Mouse (Mus musculus) lung, postnatal 10 days (tissue): ENCODE data around the gene Slc25a36.

ENCODE experiments used
- DNase-seq: peaks from one replicate; pipeline ENCODE4 v3.0.0; 2021

Slc25a36 gene

DNA sequence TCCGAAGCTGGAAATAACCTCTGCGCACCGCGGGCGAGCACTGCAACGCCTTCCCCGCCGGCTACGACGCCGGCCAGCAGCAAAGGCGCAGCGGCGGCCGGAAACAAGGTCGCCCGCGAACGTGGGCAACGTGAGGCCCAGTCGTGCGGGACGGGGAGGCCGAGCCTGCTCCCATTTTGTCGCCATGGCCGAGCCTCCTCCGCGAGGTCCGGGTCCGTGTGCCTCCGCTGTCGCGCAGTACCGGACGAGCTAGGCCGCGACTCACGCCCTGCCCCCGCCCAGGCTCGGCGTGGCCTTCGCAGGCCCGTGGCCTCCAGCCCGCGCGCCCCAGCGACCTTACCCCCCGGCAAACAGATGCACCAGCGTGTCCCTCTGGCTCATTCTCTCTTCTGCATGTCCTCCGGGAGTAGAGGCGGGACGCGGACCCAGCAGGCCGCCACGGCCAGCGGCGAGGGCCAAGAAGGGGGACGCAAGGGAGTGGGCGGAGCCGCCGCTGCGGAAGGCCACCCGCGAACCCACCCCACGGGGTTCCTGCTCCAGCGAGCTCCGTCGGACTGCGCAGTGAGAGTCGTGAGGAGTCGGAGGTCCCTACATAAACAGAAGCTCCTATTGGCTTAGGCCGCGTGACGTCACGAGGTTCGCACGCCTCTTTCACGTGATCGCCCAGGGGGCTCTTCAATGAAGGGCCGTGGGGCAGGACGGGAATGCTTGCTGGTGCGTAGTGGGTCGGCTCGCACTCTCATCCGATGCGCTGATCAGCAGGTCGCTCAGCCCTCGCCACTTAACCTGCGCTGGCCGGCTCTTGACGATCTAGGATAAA, at the start of gene Slc25a36:
Slc25a36 (minus strand) TSS at position 587 of the 820 bp plus-strand sequence.
- peak; percentile 98 for DNase-seq

DNA sequence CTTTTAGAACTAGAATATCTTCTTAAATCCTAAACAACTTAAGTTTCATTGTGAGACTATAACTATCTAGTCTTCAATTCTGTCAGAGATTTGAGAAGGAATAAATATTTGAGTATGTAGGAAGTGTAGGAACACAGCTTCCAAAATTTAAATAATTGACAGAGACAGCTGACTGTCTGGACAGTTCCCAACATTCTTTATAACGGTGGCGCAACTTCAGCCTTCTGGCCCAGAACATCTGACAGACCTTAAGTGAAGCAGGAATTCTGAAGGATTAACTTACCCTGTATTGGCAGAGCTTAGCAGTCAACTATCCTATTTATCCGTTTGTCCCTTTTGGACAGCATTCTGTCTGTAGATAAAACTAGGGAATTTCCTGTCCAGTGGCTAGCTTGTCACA, 47.5 kb upstream of the Slc25a36 start:
- DNase-seq, result no peak

DNA sequence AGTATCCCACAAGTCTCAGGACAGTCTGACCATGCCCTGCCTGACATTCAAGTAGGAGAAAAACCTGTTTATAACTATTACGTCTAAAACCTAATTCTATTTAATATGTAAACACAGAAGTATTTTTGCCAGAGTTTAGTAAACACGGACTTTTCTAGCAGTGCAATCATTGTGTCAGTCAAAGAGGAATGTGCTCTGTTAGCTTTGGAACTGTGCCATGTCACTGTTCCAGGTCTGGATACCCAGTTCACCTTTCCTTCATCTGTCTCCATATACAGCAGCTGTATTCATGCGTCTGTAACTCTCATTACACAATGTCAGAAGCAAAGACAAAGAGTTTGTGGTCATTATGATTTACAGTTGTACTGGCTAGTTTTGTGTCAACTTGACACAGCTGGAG, 45.0 kb upstream of the Slc25a36 start:
- peak; percentile 25 for DNase-seq

DNA sequence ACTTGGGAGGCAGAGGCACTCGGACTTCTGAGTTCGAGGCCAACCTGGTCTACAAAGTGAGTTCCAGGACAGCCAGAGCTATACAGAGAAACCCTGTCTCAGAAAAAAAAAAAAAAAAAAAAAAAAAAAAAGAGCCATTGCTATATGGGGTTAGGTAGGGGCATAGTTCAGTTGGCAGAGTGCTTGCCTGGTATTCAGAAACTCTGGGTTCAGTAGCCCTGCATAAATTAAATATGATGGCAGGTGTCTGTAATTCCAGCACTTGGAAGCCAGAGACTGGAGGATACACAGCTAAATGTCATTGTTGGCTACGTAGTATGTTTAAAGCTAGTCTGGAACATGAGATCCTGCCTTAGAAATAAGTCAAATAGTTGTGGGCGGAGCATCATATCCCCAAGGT, 44.0 kb upstream of the Slc25a36 start:
- no peak for DNase-seq

DNA sequence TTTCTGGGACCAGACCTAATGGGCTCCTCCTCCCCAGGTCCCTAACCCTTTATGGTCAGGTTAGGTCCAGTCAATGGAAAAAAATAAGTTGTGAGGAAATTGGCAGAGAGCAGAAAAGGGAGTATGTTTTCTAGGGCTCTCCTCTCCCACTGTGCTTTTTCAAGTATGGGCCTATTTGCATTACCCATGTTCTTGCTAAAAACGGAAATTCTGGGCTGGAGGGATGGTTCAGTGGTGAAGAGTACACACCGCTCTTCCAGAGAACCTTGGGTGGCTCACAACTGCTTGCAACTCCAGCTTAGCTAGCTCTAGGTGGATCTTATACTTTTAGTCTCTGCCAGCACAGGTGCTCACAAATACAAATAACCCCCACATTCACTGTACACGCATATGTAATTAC, 42.0 kb upstream of the Slc25a36 start:
- no peak for DNase-seq

DNA sequence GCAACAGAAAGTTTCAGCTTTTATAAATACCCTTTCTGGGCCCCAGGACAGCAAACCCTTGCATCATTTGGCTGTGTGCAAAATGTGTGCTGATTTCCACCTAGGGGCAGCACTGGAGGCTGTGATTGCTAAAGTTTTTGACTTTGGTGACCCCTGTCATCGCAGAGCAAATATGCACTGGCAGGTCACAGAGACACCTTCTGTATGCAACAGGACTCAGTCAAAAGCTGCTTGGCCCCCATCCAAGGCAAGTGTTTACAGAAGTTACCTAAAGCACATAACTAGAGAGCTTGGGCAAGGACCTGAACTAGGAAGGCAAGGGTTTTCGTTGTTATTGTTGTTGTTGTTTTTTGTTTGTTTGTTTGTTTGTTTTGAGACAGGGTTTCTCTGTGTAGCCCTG, 36.3 kb upstream of the Slc25a36 start:
- DNase-seq, result peak; percentile 27

DNA sequence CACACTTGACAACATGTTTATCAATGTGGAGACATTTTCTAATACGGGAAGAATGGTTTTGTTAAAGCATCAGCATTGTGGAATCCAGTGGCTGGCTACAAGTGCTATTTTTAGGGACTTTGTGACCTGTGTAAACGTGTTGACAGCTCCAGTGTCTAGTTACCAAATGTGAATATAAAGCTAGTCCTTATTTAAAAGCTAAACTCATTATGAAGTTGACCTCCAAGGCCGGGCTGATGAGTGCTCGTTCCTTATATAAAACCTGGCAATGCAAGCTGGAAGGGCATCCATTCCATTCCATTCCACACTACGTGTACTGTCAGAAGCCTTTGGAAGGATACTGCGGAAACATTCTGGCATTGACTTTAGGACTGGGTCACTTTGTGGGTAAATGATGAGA, 34.4 kb upstream of the Slc25a36 start:
- no peak for DNase-seq

DNA sequence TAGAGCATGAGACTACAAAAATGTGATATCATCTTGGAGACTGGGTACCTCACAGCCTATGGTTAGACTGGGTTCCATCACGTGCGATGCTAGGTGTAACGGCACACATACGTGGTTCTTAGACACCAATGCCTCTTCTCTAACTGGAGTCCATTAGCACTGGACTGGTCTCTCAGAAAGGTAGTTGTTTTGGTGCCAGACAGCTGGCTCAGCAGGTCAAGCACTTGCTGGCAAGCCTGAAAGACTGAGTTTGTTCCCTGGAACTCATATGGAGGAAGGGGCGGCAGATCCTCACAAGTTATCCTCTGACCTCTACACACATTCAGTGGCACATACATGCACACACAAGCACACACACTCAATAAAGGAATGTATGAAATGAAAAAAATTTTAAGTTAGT, 32.5 kb upstream of the Slc25a36 start:
- DNase-seq, result no peak

DNA sequence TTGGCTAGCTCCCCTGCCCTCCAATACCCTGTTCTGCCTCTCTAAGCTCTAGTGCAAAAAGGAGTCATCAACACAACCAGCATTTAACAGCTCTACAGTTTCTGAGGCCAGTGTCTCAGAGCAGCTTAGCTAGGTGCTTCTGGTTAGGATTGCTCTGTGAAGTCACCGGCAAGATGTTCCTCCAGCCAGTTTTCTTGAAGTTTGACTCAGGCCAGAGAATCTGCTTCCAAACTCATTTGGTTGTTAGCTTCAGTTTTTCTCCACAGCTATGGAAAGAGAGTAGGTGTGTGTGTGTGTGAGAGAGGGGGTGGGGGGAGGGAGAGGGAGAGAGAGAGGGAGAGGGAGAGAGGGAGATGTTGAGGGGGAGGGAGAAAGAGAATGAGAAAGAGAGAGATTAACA, 31.6 kb upstream of the Slc25a36 start:
- DNase-seq, result no peak

DNA sequence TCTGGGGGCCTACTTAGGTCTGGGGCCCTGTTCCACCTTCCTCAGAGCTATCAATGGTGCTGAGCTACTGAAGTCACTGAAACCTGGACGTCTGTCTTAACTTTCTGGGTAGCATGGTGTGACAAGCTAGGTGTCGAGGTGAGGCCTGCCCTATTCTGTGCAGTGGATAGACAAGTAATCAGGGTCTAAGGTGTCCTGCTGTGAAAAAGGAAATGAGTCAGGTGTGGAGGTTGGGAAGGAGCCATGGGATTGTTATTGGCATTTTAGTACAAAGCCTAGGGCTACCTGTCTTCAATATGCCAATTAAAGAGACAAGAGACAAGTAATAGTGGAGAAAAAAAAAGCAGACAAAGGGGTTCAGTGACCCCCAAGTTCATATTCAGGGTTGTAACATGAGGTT, 30.8 kb upstream of the Slc25a36 start:
- DNase-seq, result no peak

DNA sequence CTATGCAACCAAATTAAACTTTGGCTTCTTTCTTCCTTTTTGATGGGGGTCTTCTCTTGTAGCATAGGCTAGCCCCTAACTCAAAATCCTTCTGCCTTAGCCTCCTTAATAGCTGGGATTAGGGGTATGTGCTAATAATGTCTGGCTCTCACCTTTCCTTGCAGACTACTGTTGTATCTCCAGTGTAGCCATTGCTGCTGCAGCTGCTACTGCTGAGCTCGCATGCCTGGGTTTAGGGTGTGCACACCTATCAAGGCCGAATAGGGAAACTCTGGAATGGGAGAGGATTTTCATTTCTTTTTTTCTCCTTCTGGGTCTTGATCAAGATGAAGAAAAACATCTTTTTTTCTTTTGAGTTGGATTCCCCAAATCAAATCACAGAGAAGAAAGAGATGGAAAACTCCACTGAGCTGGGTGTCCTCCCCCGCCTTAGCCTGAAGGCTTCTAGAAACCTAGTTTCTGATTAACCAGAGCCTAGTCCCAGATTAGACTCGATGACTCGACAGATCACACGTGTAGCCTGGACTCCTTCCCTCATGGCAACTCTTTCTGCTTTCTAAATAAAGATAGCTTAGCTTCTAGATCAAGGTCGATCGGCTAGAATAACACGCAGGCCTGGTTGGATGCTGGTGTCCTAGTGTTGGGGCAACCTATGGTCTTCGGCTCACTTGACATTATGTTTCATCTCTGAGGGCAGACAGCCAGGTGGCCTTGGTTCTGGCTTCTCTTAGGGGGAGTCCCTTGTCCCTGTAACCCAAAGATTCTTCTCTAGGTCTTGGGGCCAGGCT, 29.4 kb upstream of the Slc25a36 start:
- no peak for DNase-seq

DNA sequence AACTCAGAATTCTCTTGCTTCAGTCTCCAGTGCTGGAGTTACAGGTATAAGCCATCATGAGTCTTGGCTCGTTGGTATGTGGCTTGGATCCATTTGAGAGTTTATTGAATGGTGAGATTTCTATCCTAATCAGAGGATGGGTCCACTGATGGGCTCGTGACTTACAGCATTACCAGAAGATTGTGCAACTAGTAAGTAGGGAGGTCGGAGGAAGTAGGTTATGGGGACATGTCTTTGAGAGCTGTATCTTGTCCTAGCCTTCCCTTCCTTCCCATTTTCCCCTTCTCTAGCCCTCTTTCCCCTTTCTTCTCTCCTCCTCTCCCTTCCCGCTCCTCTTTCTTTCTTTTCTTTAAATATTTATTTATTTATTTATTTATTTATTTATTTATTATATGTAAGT, 26.7 kb upstream of the Slc25a36 start:
- DNase-seq, result no peak

DNA sequence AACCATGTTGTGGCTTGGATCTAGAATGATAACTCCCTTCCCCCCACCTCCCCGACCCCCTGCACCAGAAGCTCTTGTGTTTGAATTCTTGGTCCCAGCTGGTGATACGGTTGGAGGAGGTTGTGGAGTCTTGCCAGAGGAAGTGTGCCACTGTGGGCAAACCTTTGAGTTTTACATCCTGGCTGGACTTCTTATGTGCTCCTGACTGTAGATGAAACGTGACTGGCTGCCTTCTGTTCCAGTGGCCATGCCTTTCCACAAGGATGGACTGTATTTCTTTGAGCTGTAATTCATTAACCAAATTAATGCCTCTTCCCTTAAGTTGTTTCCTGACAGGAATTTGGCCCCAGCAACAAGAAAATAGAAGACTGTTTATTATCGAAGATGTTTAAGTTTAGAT, 26.2 kb upstream of the Slc25a36 start:
- DNase-seq, result no peak

DNA sequence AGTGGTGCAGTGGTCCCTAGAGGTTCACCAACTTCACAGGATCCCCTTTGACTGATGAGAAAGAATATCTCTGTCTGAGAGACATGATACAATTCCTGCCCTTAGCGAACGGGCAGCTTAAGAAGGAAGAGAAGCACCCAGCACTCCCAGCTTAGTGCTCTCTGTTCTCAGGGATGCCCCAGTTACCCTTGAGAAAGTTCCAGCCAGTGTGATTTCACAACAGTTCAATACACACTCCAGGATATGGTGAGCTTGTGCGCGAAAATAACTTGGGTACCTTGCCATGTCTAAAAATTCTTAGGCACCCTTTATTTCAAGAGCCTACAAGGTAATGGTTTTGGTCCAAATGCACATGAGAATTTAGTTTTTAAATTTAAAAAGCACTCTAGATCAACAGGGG, 24.9 kb upstream of the Slc25a36 start:
- no peak for DNase-seq

DNA sequence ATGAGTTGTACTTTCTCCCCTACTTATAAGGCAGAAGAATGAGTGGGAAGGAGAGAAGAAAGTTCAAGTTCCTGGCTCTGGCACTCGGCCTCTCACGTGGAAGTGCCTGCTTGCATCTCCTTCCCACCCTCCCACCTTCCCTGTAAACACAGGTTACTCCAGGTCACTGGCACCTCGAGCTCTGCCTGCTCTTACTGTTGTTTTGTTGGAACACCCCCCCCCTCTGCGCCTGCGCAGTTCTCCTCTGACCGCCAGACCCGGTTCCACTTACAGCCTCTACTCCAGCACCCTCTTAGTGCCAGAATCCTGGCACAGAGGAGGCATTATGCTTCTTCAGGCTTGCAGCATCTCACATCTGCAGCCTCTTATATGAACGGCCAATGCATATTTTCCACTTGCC, 22.2 kb upstream of the Slc25a36 start:
- peak; percentile 62 for DNase-seq

DNA sequence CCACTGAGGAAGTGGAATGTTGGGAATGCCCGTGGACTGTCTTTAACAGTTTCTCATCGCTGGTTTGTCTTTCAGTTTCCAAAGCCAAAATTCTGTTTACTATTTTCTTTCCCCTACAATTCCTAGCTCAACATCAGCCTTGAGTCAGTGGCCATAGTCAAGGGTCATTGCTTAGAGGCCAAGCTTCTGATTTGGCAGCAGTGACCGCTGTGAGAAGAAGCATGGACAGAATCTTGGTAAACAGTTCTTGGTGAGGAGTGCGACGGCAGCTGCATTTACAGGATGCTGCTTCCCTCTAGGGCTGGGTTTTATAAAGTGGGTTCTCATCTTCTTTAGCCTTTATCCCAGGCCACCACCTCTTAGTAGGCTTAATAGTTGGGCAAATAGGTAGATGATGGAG, 19.0 kb upstream of the Slc25a36 start:
- no peak for DNase-seq

DNA sequence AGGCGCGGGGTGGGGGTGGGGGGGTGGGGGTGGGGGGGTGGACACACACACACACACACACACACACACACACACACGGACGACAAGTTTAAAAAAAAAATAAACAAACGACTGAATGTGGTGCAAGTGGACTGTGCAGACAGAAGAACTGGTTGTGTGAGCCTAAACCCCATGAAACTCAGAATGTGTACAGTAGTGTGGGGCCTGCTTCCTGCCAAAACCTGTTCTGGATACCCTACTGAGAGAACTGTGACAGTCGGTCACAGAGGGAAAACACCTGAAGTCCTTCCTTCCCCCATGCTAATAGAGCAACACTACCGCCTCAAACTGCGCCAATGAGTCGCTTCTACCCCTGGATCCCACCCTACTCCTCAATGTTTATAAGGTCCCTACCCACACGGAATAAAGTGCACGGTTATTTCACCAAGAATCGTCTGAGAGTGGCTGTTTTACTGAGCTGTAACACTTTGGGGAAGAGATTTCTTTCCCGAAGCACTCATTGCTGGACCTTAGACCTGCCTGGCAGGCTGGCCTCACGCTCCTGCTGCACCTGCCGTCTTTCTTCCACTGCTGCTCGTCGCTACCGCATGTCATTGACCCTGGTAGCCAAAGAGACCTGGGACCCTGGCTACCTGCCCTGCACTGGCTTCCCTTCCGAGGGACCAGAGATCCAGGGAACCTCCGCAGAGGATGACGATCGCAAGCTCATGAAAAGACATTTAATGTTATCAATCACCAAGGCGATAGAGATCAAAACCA, 13.2 kb upstream of the Slc25a36 start:
- DNase-seq, result no peak

DNA sequence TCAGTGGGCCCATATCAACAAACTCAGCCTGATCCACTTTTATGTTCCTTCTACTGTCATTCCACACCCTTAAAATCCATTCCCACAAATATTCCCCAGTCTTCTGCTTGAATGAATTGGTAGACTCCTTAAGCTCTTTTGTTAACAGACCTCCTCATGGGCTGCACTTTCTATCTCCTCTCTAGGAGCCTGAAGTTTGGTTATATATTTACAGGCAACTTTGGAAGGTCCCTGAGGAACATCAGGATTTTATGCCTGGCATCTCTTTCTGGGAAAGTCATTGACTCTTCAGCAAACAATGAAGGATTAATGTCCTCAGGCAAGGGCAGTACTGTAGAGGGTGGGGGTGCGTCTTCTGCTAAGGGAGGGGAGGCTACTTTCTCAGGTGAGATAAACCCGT, 10.5 kb upstream of the Slc25a36 start:
- no peak for DNase-seq

DNA sequence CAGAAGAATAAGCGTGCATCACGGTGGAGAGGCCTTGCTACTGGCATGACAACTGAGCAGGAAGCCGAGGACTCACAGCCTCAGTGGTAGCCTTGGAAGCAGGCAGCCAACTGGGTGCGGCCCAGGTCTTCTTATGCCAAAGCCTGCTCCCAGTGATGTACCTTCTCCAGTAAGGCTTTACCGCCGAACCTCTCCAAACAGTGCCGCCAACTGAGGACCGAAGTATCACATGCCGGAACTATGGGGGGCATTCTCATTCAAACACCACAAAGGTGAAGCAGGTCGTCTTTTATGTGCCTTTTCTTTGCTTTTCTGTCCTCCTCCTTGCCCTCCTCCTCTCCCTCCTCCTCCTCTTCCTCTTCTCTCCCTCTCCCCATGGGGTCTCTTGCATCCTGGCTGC, 3.3 kb upstream of the Slc25a36 start:
- no peak for DNase-seq

DNA sequence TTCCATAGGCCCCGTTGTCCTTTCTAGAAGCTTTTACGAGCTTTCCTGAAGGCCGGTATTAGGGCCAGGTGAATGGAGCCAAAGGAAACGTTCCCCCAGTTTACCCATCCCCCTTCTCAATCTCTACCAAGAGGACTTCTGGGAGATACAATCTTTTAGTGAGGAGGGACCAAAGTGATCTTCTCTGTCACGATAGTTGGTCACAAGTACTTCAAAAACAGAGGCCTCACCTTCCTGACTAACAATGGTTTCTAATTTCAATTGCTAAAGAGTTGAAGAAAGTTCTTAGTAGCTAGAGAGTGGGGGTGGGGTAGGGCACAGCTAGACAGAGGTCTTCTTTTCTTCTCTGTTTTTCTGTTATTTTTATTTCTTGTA, 2.6 kb upstream of the Slc25a36 start:
- no peak for DNase-seq

DNA sequence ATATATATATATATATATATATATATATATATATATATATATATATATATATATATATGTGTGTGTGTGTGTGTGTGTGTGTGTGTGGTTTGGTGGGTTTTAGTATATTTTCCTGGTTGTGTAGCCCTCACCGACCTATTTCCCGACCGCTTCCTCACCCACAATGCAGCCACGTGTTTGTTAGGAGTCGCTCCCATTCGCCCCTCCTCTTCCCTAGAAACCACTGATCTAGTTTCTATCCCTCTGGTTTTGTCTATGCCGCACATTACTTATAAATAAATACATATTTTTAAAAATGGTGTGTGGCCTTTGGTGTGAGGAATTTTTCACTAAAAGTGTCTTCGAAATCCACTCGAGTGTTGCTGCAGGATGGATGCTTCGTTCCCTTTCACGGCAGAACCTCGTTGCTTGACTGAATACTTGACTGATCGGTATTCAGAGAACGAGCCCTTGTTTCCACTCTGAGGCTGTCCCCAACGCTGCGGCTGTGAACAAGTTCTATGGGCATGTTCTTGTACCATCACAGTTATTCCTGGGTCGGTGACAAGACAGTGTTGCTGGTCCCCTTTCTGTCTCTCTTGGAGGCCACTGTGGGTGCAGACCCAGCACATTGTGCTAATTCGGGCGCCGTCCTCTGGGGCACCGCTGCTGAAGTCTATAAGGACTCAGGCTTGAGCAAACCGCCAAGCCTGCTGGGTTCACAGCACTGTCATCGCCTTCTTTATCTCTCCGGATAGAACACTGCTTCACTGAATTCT, 2.0 kb upstream of the Slc25a36 start:
- DNase-seq, result no peak

DNA sequence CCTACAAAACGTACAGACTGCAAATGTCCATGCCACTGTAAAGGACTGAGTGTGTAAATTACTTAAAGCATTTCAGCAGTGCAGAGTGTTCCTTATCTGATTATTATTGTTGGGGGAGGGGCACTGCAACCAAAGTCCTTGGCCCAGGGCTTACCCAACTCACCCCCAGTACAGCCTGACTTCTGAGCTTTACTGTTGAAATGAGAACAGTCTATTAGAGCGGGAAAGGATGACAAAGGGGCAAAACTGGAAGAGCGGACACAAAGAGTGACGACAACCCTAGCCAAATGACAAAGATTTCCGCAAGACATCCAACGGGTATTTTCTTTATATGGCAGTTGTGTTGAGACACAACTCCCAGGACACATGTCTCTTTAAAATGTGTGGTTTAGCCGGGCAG, 1.3 kb upstream of the Slc25a36 start:
- no peak for DNase-seq

DNA sequence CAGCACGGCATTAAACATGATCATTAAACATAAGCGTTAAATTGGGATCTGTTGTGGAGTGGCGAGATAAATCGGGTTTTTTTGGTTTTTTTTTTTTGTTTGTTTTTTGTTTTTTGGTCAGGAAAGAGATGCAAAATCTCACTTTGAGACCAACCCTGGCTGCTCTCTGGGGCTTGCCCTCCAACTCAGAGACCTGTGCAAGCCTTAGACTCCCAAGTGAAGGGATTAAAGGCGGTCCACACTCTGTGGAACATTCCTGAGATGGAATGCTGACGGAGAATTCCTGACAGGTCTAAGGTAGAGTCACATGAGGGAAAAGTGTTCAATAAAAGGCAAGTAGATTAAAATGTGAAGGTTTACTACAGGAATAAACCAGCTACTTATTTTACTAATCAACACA, 549 bp upstream of the Slc25a36 start:
- DNase-seq, result no peak
